Mouse (Mus musculus) olfactory bulb, adult 2 months (tissue): ENCODE data around the gene Psmd1. TPM values are rescaled to one million over a fixed set of nuclear protein-coding genes. Genes with fewer than 3 reads are reported as not detected.

Experiments used
- H3K27ac ChIP-seq: fragments of 200-500 bp; 2 replicates; pipeline ENCODE4 v1.5.1; 2012; ENCODE audit warnings: low read depth, low read length; ENCODE audit not compliant: insufficient read depth
- H3K4me1 ChIP-seq: fragments of 200-500 bp; 2 replicates; pipeline ENCODE4 v1.6.1; 2012; ENCODE audit warnings: low read length; ENCODE audit not compliant: control insufficient read depth, insufficient read depth
- H3K4me3 ChIP-seq: fragments of 200-500 bp; 2 replicates; pipeline ENCODE4 v1.5.1; 2012; ENCODE audit warnings: mild to moderate bottlenecking, low read depth, low read length, moderate library complexity; ENCODE audit not compliant: insufficient read depth
- CTCF ChIP-seq: fragments of 200-500 bp; IDR thresholded peaks from 2 replicates; pipeline ENCODE4 v1.5.1; 2012; ENCODE audit warnings: low read depth, mild to moderate bottlenecking, low read length, moderate library complexity; ENCODE audit not compliant: insufficient read depth
- POLR2A ChIP-seq: fragments of 200-500 bp; IDR thresholded peaks from 2 replicates; pipeline ENCODE4 v1.6.1; 2012; ENCODE audit warnings: mild to moderate bottlenecking, low read depth, low read length, moderate library complexity; ENCODE audit not compliant: insufficient read depth
- WGBS: fragments of 180-500 bp; shearing (Covaris S2); methylation state at CpG from one replicate; pipeline ENCODE4 v1.1.7; 2018; 5-methylcytosine and 5-hydroxymethylcytosine counted together
- polyA plus RNA-seq: library from polyadenylated mRNA; stranded (reverse); fragments of >200 nt; gene quantifications from 2 replicates; pipeline ENCODE4 v1.2.4, GENCODE M21; 2012; ENCODE audit warnings: low replicate concordance; ENCODE audit not compliant: missing spikeins, insufficient read depth, insufficient read length

The Psmd1 gene
- polyA plus RNA-seq, 1 experiment: 97.9 TPM

GRCm38 (mm10) chr1:86150929-86151328, 86.7 kb downstream of the Psmd1 start:
- WGBS: 82% methylated on average over 6 of the region's 6 CpGs

DNA sequence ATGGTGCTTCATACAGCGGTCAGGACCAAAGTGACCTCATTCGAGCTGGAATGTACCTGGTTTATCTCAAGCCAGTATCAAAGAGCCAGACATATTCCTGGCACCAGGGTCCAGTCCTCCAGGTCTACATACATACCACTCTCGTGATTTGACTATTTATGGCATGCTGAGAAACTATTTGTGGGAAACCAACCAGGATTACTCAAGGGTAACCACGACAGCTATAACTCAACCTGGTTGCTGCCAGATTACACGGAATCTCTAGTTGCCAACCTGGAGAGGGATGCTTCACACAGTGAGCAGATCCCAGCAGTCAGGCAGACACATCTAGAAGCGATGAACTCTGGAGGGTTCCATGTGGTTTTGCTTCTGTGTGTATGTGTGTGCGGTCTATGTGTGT, 87.2 kb downstream of the Psmd1 start:
- Histone ChIP-seq H3K27ac (no peak overlapping the region), H3K4me1 (peaks cover 12% of the 10 kb centered on the region; the same call in 1 of the 2 replicates), H3K4me3 (no peak overlapping the region)
- 92% methylated on average over 7 of the region's 7 CpGs for WGBS
- no peak for TF ChIP-seq CTCF
- no peak for TF ChIP-seq POLR2A

More at GRCm38 (mm10) chr1:86150929-86151328, 86.7 kb downstream of the Psmd1 start:
- Histone ChIP-seq H3K4me1 (peaks cover 8% of the 10 kb centered on the region; the same call in 1 of the 2 replicates), H3K27ac (no peak overlapping the region), H3K4me3 (no peak overlapping the region)
- TF ChIP-seq CTCF: no peak
- no peak for TF ChIP-seq POLR2A

GRCm38 (mm10) chr1:86152618-86153017, 88.4 kb downstream of the Psmd1 start:
- Histone ChIP-seq H3K27ac (no peak overlapping the region), H3K4me1 (peaks cover 12% of the 10 kb centered on the region; the same call in 1 of the 2 replicates), H3K4me3 (no peak overlapping the region)
- 97% methylated on average over 1 of the region's 1 CpGs for WGBS
- no peak for TF ChIP-seq CTCF
- TF ChIP-seq POLR2A: no peak

DNA sequence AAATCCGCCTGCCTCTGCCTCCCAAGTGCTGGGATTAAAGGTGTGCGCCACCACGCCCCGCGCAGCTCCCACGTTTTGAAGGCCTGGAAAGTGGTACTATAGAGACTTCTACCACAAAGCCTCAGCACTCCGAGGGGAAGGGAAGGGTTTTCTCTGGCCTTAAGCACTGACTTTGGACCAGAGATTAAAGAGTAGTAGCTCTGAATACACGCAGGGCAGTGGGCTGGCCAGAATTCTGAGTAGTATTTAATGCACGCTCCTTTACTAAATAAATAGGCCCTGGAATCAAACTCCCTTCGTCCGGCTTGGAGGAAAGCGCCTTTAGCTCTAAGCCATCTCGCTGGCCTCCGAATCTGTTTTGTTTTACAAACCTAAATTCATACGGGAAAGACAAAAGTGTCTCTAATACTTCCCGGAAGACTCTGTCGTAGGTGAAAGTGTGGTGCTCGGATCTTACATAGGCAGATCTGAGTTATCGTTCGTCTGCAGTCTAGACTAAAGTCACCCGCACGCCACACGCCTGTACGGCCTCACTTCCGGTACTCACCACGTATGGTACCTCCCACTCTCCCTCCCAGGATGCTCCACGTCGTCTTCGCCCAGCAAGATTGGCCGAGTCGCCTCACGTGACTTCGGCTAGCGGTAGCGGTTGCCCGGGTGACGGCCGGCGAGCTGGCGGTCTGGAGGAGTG, 90.1 kb downstream of the Psmd1 start, which contains the start of gene Armc9:
TSS of gene Armc9 (plus strand) at position 648 of the 691 bp plus-strand sequence.
- Histone ChIP-seq H3K27ac (peak within 1 kb of the TSS; percentile 42), H3K4me3 (peak within 1 kb of the TSS; percentile 94), H3K4me1 (peaks cover 12% of the 10 kb centered on the region; the same call in 1 of the 2 replicates)
- whole genome bisulfite sequencing: 2% methylated on average over 40 of the region's 40 CpGs
- no peak for TF ChIP-seq CTCF
- TF ChIP-seq POLR2A: peak; percentile 84

DNA sequence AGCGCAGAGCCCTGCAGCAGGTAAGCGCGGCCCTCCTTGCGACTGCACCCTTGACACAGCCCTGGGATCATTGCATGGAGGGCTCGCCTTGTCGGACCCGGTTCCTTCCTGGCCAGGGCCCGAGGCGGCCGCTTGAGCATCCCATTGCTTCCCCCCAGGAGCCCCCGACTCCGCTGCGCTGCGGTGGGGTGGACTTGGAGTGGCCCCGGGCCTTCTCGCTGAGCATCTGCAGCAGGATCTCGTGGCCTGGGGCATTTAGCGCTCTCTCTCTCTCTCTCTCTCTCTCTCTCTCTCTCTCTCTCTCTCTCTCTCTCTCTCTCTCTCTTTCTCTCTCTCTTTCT, 90.6 kb downstream of the Psmd1 start:
- no peak for TF ChIP-seq CTCF
- no peak; the same call in 1 of the 2 replicates for TF ChIP-seq POLR2A
- Histone ChIP-seq H3K4me3 (peak overlapping the region; percentile 94), H3K4me1 (peaks cover 12% of the 10 kb centered on the region; the same call in 1 of the 2 replicates), H3K27ac (no peak overlapping the region)
- WGBS: under 1% methylated on average over 18 of the region's 18 CpGs

DNA sequence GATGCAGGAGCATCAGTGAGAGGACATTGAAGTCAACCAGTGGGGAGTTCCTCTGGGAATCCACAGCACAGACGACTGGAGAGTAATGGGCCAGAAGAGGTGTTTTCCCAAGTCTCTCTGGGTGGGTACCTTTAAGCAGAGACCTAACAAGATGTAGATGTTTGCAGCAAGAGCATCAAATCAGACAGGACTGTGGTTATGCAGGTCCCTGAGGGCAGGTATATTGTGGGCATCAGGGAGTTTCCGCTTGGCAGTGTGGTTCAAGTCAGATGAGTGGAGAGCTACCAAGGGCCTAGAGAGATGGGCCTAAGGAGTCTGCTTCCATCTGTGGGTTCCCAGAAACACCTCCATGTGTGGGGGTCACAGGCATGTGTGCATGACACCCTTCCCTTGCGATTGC, 91.9 kb downstream of the Psmd1 start:
- no peak for TF ChIP-seq POLR2A
- Histone ChIP-seq H3K27ac (no peak overlapping the region), H3K4me3 (no peak overlapping the region), H3K4me1 (peaks cover 12% of the 10 kb centered on the region; the same call in 1 of the 2 replicates)
- 84% methylated on average over 3 of the region's 3 CpGs for WGBS

DNA sequence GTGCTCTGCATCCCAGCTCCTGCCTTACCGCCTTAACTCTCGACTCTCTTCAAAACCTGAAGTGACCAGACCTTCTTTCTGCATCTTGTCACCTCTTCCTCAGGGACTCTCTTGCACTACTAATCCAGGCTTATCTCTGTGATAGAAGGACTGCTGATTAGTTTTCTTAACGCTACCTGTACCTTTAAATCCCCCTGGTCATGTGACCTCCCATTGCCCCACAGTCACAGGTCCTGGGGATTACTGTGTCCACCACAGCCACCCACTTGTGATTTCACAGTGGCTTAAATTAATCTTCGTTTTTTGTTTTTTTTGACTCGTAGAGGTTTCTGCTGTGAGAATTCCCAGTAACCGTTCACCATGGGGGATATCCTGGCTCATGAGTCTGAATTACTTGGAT, 92.4 kb downstream of the Psmd1 start:
- TF ChIP-seq CTCF (no peak), POLR2A (no peak)
- H3K4me3 ChIP-seq: no peak overlapping the region
- 89% methylated on average over 6 of the region's 6 CpGs for WGBS
- H3K4me1 ChIP-seq: peaks cover 12% of the 10 kb centered on the region; the same call in 1 of the 2 replicates
- H3K27ac ChIP-seq: no peak overlapping the region

GRCm38 (mm10) chr1:86160059-86160458, 95.9 kb downstream of the Psmd1 start:
- WGBS: 92% methylated on average over 6 of the region's 6 CpGs
- peaks cover 8% of the 10 kb centered on the region; the same call in 1 of the 2 replicates for H3K4me1 ChIP-seq
- no peak overlapping the region for H3K27ac ChIP-seq
- TF ChIP-seq POLR2A (no peak), CTCF (no peak)
- no peak overlapping the region for H3K4me3 ChIP-seq

DNA sequence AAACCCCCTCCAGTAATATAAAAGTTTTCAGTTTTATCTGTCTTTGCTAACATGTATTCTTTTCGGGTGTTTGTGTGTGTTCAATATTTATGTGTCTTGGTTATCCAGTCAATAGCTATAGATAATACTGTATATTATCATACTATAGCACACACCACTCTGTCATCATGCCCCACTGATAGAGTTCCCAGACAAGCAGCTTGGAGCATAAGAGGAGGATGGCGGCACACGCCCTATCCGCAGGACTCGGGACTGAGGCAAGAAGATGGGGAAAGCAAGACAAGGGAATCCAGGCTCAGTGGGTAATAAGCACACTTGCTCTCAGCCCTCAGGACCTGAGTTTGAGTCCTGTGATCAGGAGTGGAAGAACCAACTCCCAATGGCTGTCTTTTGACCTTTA, 96.3 kb downstream of the Psmd1 start:
- WGBS: 95% methylated on average over 5 of the region's 5 CpGs
- no peak overlapping the region for H3K27ac ChIP-seq
- peaks cover 6% of the 10 kb centered on the region; the same call in 1 of the 2 replicates for H3K4me1 ChIP-seq
- TF ChIP-seq POLR2A (no peak), CTCF (no peak)
- no peak overlapping the region for H3K4me3 ChIP-seq

DNA sequence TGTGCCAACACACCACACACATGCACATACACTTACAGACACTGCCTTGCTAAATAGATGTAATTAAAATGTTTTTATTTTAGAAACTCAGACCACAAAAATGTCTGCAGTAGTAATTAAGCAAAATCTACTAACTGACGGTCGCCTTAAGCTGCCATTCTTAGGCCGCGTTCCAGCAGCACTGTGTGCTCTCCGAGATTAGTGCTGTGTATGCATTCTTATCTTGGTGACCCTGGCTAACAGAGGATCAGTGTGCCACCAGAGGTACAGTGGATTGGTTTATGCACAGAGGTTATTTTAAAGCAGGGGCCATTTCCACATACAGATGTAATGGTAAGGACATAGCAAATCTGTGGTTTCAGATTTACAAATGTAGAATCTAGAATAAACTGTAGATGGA, 96.9 kb downstream of the Psmd1 start:
- Histone ChIP-seq H3K4me1 (peaks cover 3% of the 10 kb centered on the region; the same call in 1 of the 2 replicates), H3K4me3 (no peak overlapping the region), H3K27ac (no peak overlapping the region)
- WGBS: 96% methylated on average over 5 of the region's 5 CpGs
- no peak for TF ChIP-seq POLR2A
- TF ChIP-seq CTCF: no peak
